Mouse (Mus musculus): ENCODE measurements at regions not wholly inside any gene's neighbourhood (a gene's known extent, or its start where the extent isn't known, plus 50 kb on each side); places are given as distances from the start of the nearest gene placed in this dataset.

DNA sequence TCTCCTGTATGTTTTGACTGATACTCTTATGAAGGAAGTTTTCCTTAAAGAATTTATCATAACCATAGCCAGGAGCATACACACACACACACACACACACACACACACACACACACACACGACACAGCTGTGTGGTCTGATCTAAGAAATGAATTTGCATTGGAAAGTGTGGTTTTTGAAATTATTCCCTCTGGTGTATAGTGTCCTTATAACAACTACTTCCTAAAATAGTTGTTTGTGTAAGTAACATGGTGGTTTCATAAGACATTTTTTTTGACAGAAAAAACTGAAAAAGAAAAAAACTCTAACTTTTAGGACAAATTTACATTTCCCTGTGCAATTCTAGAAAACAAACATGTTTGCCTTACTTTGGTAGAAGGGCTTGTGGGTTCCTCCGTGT is 826.3 kb downstream of the Hace1 start:
- WGBS: 82% methylated on average over 2 of the region's 2 CpGs
- DNase-seq: no peak
- no peak overlapping the region for H3K27ac ChIP-seq (ENCODE audit: insufficient read depth, low read length)

More for the DNA sequence above, 826.3 kb downstream of the Hace1 start:
- no peak overlapping the region for H3K4me3 ChIP-seq (replicated peaks; ENCODE audit: insufficient read depth, low read depth, low read length)
- no peak for TF ChIP-seq POLR2A (IDR thresholded peaks at IDR 0.05; ENCODE audit: borderline replicate concordance, insufficient read depth, low read length)
- TF ChIP-seq CTCF (IDR thresholded peaks at IDR 0.05; ENCODE audit: borderline replicate concordance, insufficient read depth, low read depth, low read length): no peak
- no peaks in the 10 kb centered on the region for H3K4me1 ChIP-seq (ENCODE audit: control insufficient read depth, insufficient read depth, low read length)
- no peaks in the 10 kb centered on the region for H3K27me3 ChIP-seq (ENCODE audit: control insufficient read depth, insufficient read depth, low read length)
